Mouse (Mus musculus): ENCODE measurements at regions not wholly inside any gene's neighbourhood (a gene's known extent, or its start where the extent isn't known, plus 50 kb on each side); places are given as distances from the start of the nearest gene placed in this dataset.
A peak's percentile ranks its signal among the peaks of the same experiment; 100 is the strongest.

DNA sequence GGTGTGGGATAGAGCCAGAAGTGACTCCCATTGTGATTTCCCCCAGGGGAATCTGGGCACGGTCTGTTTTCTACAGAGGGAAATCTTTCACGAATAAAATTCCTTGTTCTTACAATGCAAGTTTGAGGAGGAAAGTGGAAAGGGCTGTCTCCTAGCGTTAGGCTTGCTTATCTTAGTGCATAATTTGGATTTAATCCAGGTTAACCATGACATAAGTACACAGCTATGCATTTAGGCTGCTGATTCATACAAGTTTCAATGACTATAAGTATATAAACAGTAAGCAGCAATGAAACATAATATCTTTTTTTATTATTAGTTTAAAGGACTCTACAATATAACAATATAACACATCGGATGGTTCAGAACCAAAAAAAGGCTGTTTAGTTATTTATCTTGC is 74.6 kb upstream of the Arhgap21 start:
- peak; percentile 54 for DNase-seq (ENCODE audit: low read depth)
- no peak for TF ChIP-seq POLR2A (IDR thresholded peaks at IDR 0.05; ENCODE audit: borderline replicate concordance, extremely low read depth, insufficient read depth, insufficient read length, poor library complexity, severe bottlenecking)
- no peak for TF ChIP-seq CTCF (IDR thresholded peaks at IDR 0.05; ENCODE audit: borderline replicate concordance, extremely low read depth, insufficient read depth, insufficient read length)

DNA sequence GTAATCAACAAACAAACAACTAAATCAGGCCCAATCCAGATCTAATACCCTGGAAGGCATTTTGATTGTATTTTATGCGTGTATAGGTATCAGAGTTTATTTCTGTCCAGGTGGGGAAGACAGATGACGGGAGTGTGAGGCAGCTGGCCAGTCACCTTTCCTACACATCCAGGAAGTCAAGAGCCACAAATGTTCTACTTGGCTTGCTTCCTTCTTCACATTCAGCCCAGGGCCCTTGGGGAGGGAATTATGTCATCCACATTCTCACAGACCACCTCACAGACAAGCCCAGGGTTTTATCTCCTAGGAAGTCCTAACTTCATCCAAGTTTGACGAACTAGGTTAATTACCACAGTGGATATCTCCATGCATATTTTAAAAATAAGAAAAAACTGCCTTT is 68.9 kb upstream of the Arhgap21 start:
- no peak for TF ChIP-seq CTCF (IDR thresholded peaks at IDR 0.05; ENCODE audit: borderline replicate concordance, extremely low read depth, insufficient read depth, insufficient read length)
- no peak for TF ChIP-seq POLR2A (IDR thresholded peaks at IDR 0.05; ENCODE audit: borderline replicate concordance, extremely low read depth, insufficient read depth, insufficient read length, poor library complexity, severe bottlenecking)
- no peak for DNase-seq (ENCODE audit: low read depth)

- DNase-seq (ENCODE audit: low read depth): peak; percentile 81
- TF ChIP-seq CTCF (IDR thresholded peaks at IDR 0.05; ENCODE audit: borderline replicate concordance, extremely low read depth, insufficient read depth, insufficient read length): no peak
- no peak for TF ChIP-seq POLR2A (IDR thresholded peaks at IDR 0.05; ENCODE audit: borderline replicate concordance, extremely low read depth, insufficient read depth, insufficient read length, poor library complexity, severe bottlenecking)
Observed at GRCm38 (mm10) chr2:21037181-21037580, 68.5 kb upstream of the Arhgap21 start.

GRCm38 (mm10) chr2:21035884-21036648 is 67.4 kb upstream of the Arhgap21 start:
- TF ChIP-seq POLR2A (IDR thresholded peaks at IDR 0.05; ENCODE audit: borderline replicate concordance, extremely low read depth, insufficient read depth, insufficient read length, poor library complexity, severe bottlenecking): no peak
- no peak for TF ChIP-seq CTCF (IDR thresholded peaks at IDR 0.05; ENCODE audit: borderline replicate concordance, extremely low read depth, insufficient read depth, insufficient read length)
- no peak for DNase-seq (ENCODE audit: low read depth)

- TF ChIP-seq CTCF (IDR thresholded peaks at IDR 0.05; ENCODE audit: borderline replicate concordance, extremely low read depth, insufficient read depth, insufficient read length) (no peak), POLR2A (IDR thresholded peaks at IDR 0.05; ENCODE audit: borderline replicate concordance, extremely low read depth, insufficient read depth, insufficient read length, poor library complexity, severe bottlenecking) (no peak)
- no peak for DNase-seq (ENCODE audit: low read depth)
Observed at GRCm38 (mm10) chr2:21034651-21035050, 66.0 kb upstream of the Arhgap21 start.

DNA sequence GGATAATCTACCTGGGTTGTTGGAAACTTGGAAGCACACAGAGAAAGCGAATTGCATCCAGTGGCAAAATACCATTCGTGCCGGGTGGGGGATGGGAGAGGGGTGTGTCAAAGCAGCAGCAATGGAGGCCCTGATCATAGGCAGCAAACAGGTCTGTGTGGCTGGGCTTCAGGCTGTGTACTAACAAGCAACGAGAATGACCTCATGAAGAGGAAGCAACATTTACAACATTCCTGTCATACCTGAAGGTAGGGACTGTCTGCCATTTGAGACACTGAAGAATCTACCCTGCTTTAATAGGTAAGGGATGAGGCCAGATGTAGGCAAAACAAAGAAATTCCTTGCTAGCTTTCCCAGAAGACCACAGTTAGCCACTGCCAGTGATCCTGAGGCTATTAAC is 62.0 kb upstream of the Arhgap21 start:
- no peak for DNase-seq (ENCODE audit: low read depth)
- TF ChIP-seq POLR2A (IDR thresholded peaks at IDR 0.05; ENCODE audit: borderline replicate concordance, extremely low read depth, insufficient read depth, insufficient read length, poor library complexity, severe bottlenecking) (no peak), CTCF (IDR thresholded peaks at IDR 0.05; ENCODE audit: borderline replicate concordance, extremely low read depth, insufficient read depth, insufficient read length) (no peak)

- no peak for DNase-seq (ENCODE audit: low read depth)
- no peak for TF ChIP-seq POLR2A (IDR thresholded peaks at IDR 0.05; ENCODE audit: borderline replicate concordance, extremely low read depth, insufficient read depth, insufficient read length, poor library complexity, severe bottlenecking)
- TF ChIP-seq CTCF (IDR thresholded peaks at IDR 0.05; ENCODE audit: borderline replicate concordance, extremely low read depth, insufficient read depth, insufficient read length): no peak
Observed at GRCm38 (mm10) chr2:21029391-21030010, 60.8 kb upstream of the Arhgap21 start.

DNA sequence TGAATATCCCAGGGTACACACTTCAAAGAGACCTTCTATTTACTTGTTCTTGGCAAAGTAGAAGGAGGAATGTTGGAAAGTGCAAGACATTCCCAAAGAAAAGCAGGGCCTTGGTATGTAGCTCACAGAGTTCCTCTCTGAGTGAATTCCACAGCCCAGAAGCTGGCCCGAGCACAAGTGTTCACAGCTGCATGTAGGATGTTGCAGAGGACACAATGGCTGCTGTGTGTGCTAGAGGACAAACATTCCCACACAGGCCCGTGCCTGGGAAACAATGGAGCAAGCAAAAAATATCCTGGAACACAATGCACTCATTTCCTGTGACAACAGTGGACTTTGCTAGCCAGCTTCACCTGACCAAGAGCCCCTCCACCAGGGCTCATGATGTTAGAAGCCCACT is 59.9 kb upstream of the Arhgap21 start:
- DNase-seq (ENCODE audit: low read depth): peak; percentile 38
- TF ChIP-seq CTCF (IDR thresholded peaks at IDR 0.05; ENCODE audit: borderline replicate concordance, extremely low read depth, insufficient read depth, insufficient read length): no peak
- TF ChIP-seq POLR2A (IDR thresholded peaks at IDR 0.05; ENCODE audit: borderline replicate concordance, extremely low read depth, insufficient read depth, insufficient read length, poor library complexity, severe bottlenecking): no peak

- no peak for DNase-seq (ENCODE audit: low read depth)
- TF ChIP-seq POLR2A (IDR thresholded peaks at IDR 0.05; ENCODE audit: borderline replicate concordance, extremely low read depth, insufficient read depth, insufficient read length, poor library complexity, severe bottlenecking) (no peak), CTCF (IDR thresholded peaks at IDR 0.05; ENCODE audit: borderline replicate concordance, extremely low read depth, insufficient read depth, insufficient read length) (no peak)
Observed at GRCm38 (mm10) chr2:21018535-21018934, 49.9 kb upstream of the Arhgap21 start.

Data from brain, embryonic 14.5 days (tissue).